Mouse (Mus musculus): ENCODE results near the gene Pip5k1b.

The Pip5k1b gene

DNA sequence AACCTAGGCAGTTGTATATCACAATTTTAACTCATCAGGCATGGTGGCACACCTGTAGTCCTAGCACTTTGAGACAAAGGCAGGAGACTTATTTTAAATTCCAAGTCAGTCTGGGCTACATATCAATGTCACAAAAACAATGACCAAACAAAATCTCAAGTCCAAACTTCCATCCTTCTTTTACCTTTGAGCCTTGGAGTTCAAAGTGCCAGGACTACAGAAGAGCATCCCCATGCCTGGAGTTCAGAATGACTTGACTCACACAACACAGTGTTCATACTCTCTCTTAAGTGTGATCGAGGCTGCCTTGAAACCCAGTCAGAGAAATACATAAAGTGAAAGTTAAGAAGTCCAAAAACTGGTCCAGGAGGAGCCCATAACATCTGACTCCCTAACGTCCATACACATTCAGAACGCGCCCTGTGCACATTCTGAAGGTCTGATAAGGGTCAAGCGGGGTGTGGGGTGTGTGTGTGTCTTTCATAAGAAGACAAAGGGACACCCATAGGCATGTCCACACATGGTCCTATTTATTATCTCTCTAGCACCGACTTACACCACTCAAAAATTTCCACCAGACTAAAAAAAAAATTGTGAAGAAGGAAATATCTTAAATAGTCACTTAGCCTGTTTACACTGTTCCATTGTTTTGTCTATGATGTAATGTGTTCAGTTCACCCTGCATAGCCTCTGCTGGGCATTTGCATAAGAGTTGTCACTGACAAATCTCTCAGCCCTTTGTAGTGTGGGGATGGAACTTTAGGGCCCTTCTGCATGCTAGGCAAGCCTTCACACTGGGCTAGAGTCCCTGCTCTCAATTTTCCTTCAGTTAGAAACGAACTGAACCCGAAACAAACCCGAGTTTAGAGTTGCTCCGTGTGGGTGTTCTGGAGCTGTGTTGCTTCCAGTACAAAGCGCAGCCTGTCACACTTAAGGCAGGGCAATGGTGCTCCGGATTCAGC lies 296.0 kb downstream of the Pip5k1b start:
- in situ Hi-C loops (cut with MboI; ENCODE audit: low pct_unique_long_range_greater_than_20kb in 1 of 2, low sequenced_read_pairs in 2 of 2, unreplicated experiment in 1 of 2), result loop anchor here in 1 of 2 experiments (25.0 kb wide), 1 partner anchor 397 kb away; no protein-coding TSS in a partner anchor

DNA sequence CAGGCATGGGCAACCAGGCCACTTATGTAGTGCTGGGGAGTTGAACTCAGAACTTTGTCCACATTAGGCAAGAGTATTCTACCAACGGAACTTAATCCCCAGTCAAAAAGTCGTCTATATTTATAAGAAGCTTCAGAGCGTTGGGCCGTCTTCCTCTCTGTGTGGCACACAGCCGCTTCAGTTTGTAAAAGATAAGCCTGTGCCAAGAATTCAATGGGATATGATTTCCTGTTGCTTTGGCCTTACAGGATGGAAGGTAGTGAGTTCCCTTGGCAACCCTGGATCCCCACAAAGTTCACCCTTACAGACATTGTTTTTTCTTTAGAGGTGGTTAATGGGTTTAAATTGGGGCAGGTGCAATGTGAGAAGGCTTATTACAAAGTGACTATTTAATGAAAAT lies 297.3 kb downstream of the Pip5k1b start:
- in situ Hi-C loops (cut with MboI; ENCODE audit: low pct_unique_long_range_greater_than_20kb in 1 of 2, low sequenced_read_pairs in 2 of 2, unreplicated experiment in 1 of 2), result loop anchor here in 1 of 2 experiments (25.0 kb wide), 1 partner anchor 396 kb away; no protein-coding TSS in a partner anchor

DNA sequence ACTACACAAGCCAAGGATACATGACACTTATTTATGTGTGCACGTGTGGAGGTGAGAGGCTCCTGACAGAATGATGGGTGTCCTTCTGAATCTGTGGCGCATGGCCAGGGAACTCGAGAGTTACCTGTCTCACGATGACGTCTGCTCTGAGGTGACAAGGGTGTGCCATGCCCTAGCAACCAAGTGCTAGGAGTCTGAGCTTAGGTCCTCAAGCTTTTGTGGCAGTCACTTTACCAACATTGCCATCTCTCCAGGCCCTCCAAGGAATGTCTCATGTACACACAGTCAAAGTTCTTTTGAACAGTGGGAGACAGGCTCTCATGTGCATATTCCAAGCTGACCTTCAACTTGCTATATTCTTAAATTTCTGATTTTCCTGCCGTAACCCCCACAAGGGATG lies 297.7 kb downstream of the Pip5k1b start:
- in situ Hi-C loops (cut with MboI; ENCODE audit: low pct_unique_long_range_greater_than_20kb in 1 of 2, low sequenced_read_pairs in 2 of 2, unreplicated experiment in 1 of 2), result loop anchor here in 1 of 2 experiments (25.0 kb wide), 1 partner anchor 396 kb away; no protein-coding TSS in a partner anchor

DNA sequence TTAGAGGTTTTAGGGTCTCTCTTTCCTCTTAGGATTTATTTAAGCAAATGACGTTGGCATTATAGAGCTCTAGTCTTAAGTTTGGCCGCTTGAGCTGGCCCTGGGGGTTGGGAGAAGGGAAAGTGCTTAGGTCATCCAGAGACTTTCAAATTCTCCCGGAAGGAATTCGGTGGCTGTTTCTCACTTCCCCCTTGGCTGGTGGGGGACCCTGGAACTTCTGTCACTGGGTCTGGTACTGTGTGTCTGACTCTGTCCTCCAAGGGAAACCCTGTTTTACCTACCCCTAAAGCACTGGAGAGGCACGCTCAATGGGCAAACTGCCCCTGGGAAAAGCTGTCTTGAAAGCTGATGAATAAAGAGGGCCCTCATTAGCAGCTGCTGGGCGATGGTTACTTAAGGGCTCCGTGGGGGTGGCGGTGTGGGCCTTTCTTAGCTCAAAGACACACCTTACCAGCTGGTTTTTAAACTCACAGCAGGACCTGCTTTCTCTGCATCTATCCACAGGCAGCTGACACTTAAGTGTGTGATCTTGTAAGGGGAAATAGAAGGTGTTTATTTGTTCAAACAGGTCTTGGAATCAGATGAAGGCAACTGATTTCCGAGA lies 301.9 kb downstream of the Pip5k1b start:
- in situ Hi-C loops (cut with MboI; ENCODE audit: low pct_unique_long_range_greater_than_20kb in 1 of 2, low sequenced_read_pairs in 2 of 2, unreplicated experiment in 1 of 2), result loop anchor here in 1 of 2 experiments (25.0 kb wide), 1 partner anchor 391 kb away; no protein-coding TSS in a partner anchor

DNA sequence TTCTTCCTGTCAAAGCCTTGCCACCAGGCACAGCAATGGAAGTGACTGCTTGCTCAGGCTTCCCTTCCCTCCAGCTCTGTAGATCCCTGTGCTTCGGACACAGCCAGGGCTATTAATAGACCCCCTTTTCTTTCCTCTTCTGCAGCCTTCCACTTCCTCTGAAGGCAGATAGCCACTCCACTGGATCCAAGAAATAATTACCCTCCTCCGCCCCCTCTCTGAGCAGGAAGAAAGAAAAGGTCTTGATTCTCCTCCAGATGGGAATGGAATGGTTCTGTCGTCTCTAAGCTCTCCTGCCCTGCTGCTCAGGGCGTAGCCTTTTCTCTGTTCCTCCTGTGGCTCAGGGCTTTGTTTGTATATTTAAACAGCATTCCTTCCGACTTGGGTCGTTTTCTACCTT lies 303.8 kb downstream of the Pip5k1b start:
- in situ Hi-C loops (cut with MboI; ENCODE audit: low pct_unique_long_range_greater_than_20kb in 1 of 2, low sequenced_read_pairs in 2 of 2, unreplicated experiment in 1 of 2), result loop anchor here in 1 of 2 experiments (25.0 kb wide), 1 partner anchor 390 kb away; no protein-coding TSS in a partner anchor
